Mouse (Mus musculus): Measurements from ENCODE around the gene Ogdhl.
"Not testable (repeated sequence)": the region's sequence is repeated elsewhere in the genome, so short reads cannot be mapped to it uniquely, and the experiment has no call there.

The Ogdhl gene

GRCm38 (mm10) chr14:32321732-32322685 lies at the start of gene Ogdhl:
Ogdhl (plus strand) TSS chr14:32322019.
- peak; percentile 26 for DNase-seq (ENCODE audit: low spot score)

- DNase-seq (ENCODE audit: low spot score), result peak; percentile 46
Observed at GRCm38 (mm10) chr14:32301622-32302021, 20.2 kb upstream of the Ogdhl start.

- no peak for DNase-seq (ENCODE audit: low spot score)
Observed at GRCm38 (mm10) chr14:32302423-32302822, 19.4 kb upstream of the Ogdhl start.

- no peak for DNase-seq (ENCODE audit: low spot score)
Observed at GRCm38 (mm10) chr14:32304921-32305320, 16.9 kb upstream of the Ogdhl start.

- peak; percentile 51 for DNase-seq (ENCODE audit: low spot score)
Observed at GRCm38 (mm10) chr14:32309876-32310275, 11.9 kb upstream of the Ogdhl start.

- no peak for DNase-seq (ENCODE audit: low spot score)
Observed at GRCm38 (mm10) chr14:32311381-32312035, 10.3 kb upstream of the Ogdhl start.

GRCm38 (mm10) chr14:32317822-32318221 lies 4.0 kb upstream of the Ogdhl start:
- DNase-seq (ENCODE audit: low spot score), result no peak

- no peak for DNase-seq (ENCODE audit: low spot score)
Observed at GRCm38 (mm10) chr14:32323221-32323620, 1.4 kb downstream of the Ogdhl start.

GRCm38 (mm10) chr14:32327366-32327765 lies 5.5 kb downstream of the Ogdhl start:
- DNase-seq (ENCODE audit: low spot score), result no peak

- no peak for DNase-seq (ENCODE audit: low spot score)
Observed at GRCm38 (mm10) chr14:32332515-32333445, 11.0 kb downstream of the Ogdhl start.

- DNase-seq (ENCODE audit: low spot score), result no peak
Observed at GRCm38 (mm10) chr14:32336021-32336420, 14.2 kb downstream of the Ogdhl start.

GRCm38 (mm10) chr14:32336547-32336946 lies 14.7 kb downstream of the Ogdhl start:
- DNase-seq (ENCODE audit: low spot score), result no peak

- DNase-seq (ENCODE audit: low spot score), result no peak
Observed at GRCm38 (mm10) chr14:32341823-32342222, 20.0 kb downstream of the Ogdhl start.

- DNase-seq (ENCODE audit: low spot score), result no peak
Observed at GRCm38 (mm10) chr14:32344176-32344575, 22.4 kb downstream of the Ogdhl start.

- no peak for DNase-seq (ENCODE audit: low spot score)
Observed at GRCm38 (mm10) chr14:32344694-32345093, 22.9 kb downstream of the Ogdhl start.

- no peak for DNase-seq (ENCODE audit: low spot score)
Observed at GRCm38 (mm10) chr14:32347307-32347706, 25.5 kb downstream of the Ogdhl start.

GRCm38 (mm10) chr14:32351181-32351920 lies 29.5 kb downstream of the Ogdhl start:
- DNase-seq (ENCODE audit: low spot score), result not testable (repeated sequence)

GRCm38 (mm10) chr14:32364359-32364758 lies 42.5 kb downstream of the Ogdhl start:
- DNase-seq (ENCODE audit: low spot score), result no peak

- no peak for DNase-seq (ENCODE audit: low spot score)
Observed at GRCm38 (mm10) chr14:32369756-32370155, 47.9 kb downstream of the Ogdhl start.

GRCm38 (mm10) chr14:32372510-32372909 lies 50.7 kb downstream of the Ogdhl start:
- DNase-seq (ENCODE audit: low spot score), result no peak

GRCm38 (mm10) chr14:32379395-32380098 lies 57.7 kb downstream of the Ogdhl start:
- no peak for DNase-seq (ENCODE audit: low spot score)
